Mouse (Mus musculus) T-helper 17 cell (primary cell): ENCODE results near the gene Actn4.

Experiments
- in situ Hi-C, 2 experiments: fragments of 300-600 bp; cut with MboI, MseI; formaldehyde crosslinking; loops; 1 replicate in 1 of 2; 2 replicates in 1 of 2; pipeline ENCODE4 v1.15.1; 2025; ENCODE audit warnings: high pct_unique_total_duplicates in 2 of 2

The Actn4 gene

GRCm38 (mm10) chr7:28924802-28925201 is 37.3 kb downstream of the Actn4 start:
- in situ Hi-C loops, result no loop called here

DNA sequence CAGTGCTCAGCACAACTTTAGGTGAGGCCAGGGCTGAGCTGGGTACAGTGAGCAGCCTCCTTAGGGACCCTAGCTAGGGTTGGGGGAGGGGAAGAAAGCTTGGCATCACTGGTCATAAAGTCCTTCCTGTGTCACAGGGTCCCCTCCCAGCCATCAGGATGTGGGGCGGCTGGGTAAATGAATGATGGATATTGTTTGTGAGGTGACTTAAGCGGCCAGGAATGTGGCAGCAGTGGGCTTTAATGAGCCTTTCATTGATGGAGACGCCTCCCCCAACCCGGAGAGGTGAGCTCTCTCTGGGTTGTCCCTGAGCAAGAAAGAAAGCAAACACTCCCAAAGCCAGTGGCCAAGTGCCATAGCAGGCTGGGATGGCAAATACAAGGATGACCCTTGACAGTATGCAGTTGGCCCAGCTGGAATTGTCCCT is 38.3 kb downstream of the Actn4 start:
- in situ Hi-C loops, result no loop called here

DNA sequence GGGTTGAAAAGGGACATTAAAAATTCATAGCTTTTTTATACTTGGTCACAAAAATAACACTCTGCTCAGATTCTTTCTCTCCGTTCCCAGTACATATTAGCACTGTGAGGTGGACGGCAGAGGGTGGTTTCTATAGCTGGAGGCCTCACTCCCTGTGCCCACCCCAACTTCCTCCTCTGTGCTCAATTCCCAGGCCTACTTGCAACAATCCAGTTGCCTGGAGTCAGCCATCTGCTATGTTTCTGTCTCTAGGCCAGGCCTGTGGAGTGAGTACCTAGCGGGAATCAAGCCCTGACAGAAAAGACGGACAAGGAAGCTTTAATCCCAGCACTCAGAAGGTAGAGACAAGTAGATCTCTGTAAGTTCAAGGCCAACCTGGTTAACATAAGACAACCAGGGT is 39.5 kb downstream of the Actn4 start:
- in situ Hi-C loops, result no loop called here

GRCm38 (mm10) chr7:28921722-28922465 is 40.2 kb downstream of the Actn4 start:
- in situ Hi-C loops, result no loop called here

- in situ Hi-C loops, result no loop called here
Observed at GRCm38 (mm10) chr7:28921178-28921577, 41.0 kb downstream of the Actn4 start.

- in situ Hi-C loops, result no loop called here
Observed at GRCm38 (mm10) chr7:28919815-28920214, 42.3 kb downstream of the Actn4 start.

DNA sequence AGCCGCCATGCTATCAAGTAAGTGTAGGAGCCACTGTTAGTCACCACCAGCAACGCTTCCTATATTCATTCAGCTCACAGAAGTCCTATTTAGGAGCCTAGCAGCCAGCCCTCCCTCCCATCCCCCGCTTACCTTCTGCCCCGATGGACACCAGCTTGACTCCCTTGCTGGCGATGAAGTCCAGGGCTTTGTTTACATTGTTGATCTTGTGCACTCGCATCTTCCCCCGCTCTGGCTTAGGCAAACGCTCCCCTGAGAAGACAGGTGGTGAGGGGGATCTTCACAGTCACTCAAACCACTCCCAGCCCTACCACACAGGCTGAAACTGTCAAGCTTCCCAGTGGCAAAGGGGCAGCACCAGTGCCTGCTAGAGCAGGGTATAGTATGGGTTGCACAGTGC is 43.6 kb downstream of the Actn4 start:
- in situ Hi-C loops, result no loop called here

GRCm38 (mm10) chr7:28917503-28918426 is 44.4 kb downstream of the Actn4 start:
- in situ Hi-C loops, result no loop called here

DNA sequence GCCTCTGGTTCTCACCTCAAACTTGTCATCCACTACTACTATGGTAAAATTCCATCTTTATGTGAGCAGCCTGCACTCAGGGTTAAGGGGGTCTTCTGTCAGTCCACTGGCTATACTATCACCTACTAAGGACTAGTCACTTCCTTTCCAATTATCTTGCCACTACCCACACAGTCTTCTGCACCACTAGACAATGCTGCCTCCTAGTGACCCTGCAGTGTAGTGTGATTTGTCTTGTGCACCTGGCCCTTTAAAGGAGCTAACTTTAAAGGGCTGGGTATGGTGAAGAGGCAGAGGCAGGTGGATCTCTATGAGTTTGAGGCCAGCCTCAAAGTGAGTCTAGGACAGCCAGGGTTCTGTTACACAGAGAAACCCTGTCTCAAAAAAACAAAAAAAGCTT is 45.6 kb downstream of the Actn4 start:
- in situ Hi-C loops, result no loop called here

DNA sequence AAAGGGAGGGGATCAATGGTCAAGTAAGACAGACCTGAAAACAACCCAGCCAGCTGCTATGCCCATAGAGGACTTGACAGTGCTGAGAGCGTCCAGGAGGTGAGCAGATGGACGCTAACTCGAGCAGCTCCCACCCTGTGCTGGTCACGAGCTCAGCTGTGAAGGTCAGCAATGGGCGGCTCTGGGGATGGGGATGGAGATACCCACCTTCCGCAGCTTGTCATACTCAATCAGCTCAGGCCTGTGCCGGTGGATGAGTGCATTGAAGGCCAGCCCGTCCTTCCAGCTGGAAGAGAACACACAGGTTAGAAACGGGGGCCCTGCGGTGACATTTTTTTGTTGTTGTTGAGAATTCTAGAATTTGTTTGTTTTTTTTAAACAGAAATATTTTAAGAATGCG is 49.0 kb downstream of the Actn4 start:
- in situ Hi-C loops, result no loop called here

- in situ Hi-C loops, result no loop called here
Observed at GRCm38 (mm10) chr7:28911632-28912031, 50.5 kb downstream of the Actn4 start.

DNA sequence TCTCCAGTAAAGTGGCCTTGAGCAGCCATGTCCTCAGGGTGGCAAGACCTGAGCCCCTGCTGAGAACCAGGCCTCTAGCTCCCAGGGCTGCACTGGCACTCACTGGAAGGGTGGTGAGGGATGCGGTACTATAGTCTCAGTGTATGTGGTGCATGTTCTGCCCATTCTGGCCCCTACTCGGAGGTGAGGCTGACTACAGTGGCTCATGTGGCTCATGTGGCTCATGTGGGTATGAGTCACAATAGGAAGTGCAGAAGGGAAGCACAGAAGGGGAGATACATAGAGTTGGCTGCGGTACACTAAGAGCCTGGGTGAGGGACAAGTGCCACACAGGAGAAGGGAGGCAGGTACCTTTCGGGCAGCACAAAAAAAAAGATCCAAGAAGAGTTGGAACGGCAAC is 54.9 kb downstream of the Actn4 start:
- in situ Hi-C loops, result no loop called here

- in situ Hi-C loops, result no loop called here
Observed at GRCm38 (mm10) chr7:28903778-28904177, 58.4 kb downstream of the Actn4 start.

- in situ Hi-C loops, result no loop called here
Observed at GRCm38 (mm10) chr7:28902809-28903208, 59.3 kb downstream of the Actn4 start.

DNA sequence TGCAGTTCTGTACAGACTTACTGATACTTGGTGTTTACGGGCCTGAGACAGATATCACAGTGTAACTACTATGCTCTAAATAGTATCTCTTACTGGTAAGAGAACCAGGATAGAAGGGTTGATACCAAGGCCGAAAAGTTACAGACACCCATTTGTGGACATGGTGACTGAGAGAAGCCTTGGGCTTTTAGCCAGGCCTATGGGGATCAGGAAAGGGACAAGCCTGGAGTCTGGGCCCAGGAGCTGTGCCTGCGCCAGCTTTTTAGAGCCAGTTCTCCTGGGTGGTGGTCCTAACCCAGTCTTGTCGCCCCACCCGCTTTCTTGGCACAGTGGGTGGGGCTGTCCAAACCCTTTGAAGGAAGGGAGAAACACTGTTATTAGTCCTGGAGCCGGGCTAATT is 60.0 kb downstream of the Actn4 start:
- in situ Hi-C loops, result no loop called here

- in situ Hi-C loops, result no loop called here
Observed at GRCm38 (mm10) chr7:28901311-28902125, 60.6 kb downstream of the Actn4 start.

DNA sequence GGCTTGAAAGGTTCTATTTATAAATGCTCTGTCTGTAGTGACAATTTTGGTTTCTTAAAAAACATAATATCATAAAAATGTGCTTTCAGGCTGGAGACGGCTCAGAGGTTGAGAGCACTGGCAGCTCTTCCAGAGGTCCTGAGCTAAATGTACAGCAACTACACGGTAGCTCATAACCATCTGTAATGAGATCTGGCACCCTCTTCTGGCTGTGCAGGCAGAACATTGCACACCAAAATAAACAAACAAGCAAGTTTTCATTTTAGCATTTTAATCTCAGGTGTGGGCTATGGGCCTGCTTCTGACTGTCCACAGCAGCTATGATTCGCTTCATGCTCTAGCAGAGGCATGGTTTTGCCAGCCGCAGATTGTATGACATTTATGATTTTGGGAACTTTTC is 62.2 kb downstream of the Actn4 start:
- in situ Hi-C loops, result no loop called here

GRCm38 (mm10) chr7:28897661-28898060 is 64.5 kb downstream of the Actn4 start:
- in situ Hi-C loops, result no loop called here

DNA sequence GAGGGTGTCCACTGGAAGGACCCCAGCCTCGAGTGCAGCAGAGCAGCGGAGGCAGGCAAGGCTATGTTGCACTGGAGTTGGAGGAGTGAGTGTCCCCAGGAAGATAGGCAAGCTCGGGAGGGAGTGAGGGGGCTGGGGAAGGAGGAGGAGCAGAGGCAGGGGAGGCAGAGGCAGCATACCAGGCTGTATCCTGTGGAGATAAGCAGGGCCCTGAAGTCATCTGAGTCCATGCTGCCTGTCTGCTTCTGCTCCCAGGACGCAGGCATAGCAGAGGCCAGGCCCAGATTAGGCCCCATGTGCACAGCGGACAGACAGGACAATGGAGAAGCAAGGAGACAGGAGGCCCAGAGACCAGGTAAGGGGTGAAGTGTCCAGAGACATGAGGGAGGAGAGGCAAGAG is 67.2 kb downstream of the Actn4 start:
- in situ Hi-C loops, result no loop called here

DNA sequence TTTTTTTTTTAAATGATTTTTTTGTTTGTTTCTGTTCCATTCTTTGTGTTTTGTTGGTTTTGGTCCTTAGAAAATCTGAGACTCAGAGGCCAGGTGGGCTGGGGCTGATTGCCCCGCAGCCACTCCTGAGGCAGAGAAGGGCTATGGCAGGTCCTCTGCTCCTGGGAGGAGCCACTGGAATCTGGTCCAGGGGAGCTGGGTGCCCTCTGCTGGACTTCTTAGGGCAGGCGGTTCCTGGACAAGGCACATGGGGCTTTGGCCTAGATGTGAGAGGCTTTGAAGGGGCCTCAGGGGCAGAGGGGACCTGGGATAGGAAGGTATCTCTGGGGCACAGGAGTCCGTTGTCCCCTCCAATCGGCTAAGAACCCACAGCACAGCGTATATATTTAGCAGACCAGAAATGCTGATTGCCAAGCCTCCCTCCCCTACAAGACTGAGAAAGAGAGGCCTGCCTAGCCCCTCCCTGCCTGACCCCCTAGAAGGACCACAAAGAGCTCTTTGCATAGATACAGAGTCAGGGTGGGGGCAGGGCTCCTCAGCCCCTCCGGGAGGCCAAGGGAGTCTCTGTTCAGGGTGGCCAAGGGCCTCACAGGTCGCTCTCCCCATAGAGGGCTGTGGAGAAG is 68.4 kb downstream of the Actn4 start:
- in situ Hi-C loops, result no loop called here

- in situ Hi-C loops, result no loop called here
Observed at GRCm38 (mm10) chr7:28892601-28893000, 69.5 kb downstream of the Actn4 start.
